Mouse (Mus musculus) small intestine, adult 2 months (tissue): Measurements from ENCODE around the gene Ddrgk1.

ENCODE experiments used
- CTCF ChIP-seq: fragments of 200-500 bp; IDR thresholded peaks from 2 replicates; pipeline ENCODE4 v1.5.1; 2012; ENCODE audit warnings: low read depth, mild to moderate bottlenecking, control low read depth, inconsistent platforms, low read length, moderate library complexity, mixed read lengths; ENCODE audit not compliant: insufficient replicate concordance, insufficient read length; ENCODE audit errors: extremely low read depth
- POLR2A ChIP-seq: fragments of 200-500 bp; IDR thresholded peaks from 2 replicates; pipeline ENCODE4 v1.6.1; 2012; ENCODE audit warnings: low read depth, mild to moderate bottlenecking, control low read depth, inconsistent platforms, low read length, moderate library complexity

DNA sequence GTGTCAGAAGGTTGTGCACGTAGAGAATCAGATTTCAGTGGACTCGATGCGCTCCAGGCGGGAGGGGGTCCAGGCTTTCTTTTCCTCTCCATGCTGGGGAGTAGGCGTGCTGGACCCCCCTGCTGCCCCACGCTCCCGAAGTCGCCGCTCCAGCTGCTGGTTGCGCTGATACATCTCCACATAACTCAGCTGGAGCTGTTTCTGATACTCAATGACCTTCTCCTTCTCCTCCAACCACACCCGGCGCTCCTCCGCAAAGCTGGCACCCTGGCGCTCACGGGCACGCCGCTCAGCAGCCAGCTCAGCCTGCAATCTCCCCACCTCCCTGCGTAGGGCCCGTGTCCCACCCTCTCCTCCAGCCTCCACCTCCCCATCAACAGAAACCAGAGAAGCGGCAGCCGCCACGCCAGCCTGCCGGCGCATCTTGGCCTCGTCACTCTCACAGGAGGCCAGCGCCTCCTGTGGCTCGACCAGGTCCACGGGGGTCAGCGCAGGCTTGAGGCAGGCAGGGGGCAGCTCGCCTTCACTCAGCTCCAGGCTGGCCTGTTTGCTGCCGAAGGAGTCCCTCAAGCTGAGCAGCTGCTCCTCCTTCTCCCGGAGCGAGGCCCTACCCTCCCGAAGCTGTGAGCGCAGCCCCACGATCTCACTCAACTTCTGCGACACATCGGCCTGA lies 29.6 kb downstream of the Ddrgk1 start:
- no peak for TF ChIP-seq CTCF
- no peak for TF ChIP-seq POLR2A
